Mouse (Mus musculus) c-Kit-positive CD71-positive TER-119-negative erythroid progenitor cells, embryonic 14.5 days (primary cell): ENCODE measurements around the gene Cfap54.

Experiments used
- DNase-seq: peaks from one replicate; pipeline ENCODE4 v3.0.0-alpha.2; 2013; ENCODE audit warnings: low read depth

The Cfap54 gene

DNA sequence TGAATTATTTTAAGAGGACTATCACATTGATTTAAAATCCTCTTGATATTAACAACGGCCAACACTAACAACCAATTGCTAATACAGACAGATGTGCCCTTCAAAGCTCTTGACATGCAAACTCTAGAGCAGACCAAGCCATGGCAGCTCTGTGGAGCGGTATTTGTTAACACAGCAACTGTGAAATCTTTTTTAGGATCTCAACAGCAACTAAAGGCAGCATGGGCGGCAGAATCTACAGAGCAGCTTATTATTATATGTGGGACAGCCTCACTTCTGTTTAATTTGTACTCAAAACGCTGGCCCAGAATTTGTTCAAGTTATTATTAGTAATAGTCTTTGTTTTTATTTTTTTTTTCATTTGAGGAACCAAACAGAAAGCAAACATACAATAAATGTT, 28.1 kb downstream of the Cfap54 start:
- no peak for DNase-seq

GRCm38 (mm10) chr10:93051016-93051726, 30.2 kb downstream of the Cfap54 start:
- DNase-seq = peak; percentile 73

- DNase-seq = no peak
These were observed 30.8 kb downstream of the Cfap54 start for GRCm38 (mm10) chr10:93050571-93050970.

DNA sequence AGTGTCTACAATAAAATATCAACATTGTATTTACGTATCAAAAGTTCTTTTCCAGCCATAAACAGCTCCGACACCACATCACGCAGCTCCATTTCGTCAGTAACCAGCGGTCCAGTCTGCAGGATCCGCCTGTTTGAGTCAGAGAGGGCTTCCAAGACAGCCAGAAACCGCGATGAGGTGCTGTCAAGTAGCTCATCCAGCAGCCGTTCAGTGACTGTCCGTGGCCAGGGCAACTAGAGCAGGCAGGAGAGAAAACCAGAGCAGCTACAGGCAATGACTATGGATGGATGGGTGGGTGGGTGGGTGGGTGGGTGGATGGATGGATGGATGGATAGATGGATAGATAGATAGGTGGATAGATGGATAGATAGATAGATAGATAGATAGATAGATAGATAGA, 38.2 kb downstream of the Cfap54 start:
- no peak for DNase-seq

DNA sequence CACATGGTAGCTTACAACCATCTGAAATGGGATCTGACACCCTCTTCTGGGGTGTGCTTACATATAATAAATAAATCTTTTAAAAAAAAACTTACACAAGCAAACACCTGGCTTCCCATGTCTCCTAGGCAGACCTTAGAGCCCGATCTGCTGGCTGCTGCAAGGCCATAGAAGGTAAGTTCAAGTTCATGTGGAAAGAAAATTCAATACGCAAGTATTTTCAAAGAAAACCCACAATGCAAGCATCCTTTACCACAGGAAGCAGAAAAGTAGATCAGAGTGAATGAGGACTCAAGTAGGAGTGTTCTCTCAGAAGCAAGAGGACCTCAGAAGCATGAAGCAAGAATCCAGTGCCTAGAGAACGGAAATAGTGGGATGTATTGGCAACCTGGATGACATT, 39.6 kb downstream of the Cfap54 start:
- no peak for DNase-seq

GRCm38 (mm10) chr10:93041392-93041791, 40.0 kb downstream of the Cfap54 start:
- no peak for DNase-seq

DNA sequence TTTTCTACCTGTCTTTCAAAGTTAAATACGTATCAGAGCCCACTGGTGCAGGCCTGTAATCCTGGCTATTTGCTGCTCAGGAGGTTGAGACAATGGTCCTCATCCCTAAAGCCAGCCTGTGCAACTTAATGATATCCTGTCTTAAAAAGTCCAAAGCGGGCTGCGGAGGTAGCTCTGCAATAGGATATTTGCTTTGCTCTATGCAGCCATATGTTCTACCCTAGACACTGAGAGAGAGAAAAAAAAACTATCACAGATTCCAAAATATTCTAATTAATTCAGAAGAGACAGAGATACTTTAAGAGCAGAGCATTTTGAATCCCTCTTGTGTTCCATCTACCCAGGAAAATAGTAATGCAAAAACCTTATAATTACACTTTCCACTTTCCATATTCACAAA, 44.9 kb downstream of the Cfap54 start:
- no peak for DNase-seq

- no peak for DNase-seq
These were observed 45.9 kb downstream of the Cfap54 start for GRCm38 (mm10) chr10:93035489-93035888.

- no peak for DNase-seq
These were observed 58.1 kb downstream of the Cfap54 start for GRCm38 (mm10) chr10:93023295-93023694.

DNA sequence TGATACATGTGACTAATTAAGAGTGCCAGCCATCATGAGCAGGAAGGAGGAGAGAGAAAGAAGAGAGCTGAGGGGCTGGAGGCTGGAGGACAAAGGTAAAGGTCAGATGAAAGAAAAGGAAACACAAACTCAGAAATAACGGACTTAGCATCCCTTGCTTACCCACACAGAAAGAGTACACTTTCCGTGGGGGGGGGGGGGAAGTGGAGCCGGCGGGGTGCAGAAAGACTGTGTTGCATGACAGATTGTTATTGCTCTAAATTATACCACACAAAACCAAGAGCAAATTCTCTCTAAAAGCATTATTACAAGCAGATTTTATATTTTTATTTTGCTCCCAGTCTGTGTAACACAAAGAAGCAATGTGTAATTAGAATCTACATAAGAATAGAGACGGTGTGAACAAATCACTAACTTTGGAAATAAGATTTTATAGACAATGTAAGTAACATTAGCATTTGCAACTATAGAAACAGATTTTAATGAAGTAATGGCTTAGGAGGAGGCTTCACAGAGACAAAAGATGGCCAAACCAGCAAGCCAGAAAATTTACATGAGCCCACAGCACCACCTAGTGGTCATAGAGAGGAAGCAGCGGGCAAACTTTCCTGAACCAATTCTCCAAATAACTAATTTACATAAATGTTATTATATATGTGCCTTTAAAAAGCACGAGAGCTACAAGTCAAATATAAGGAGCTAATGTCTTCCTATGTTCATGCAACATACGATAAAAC, 67.2 kb downstream of the Cfap54 start:
- DNase-seq = peak; percentile 53

DNA sequence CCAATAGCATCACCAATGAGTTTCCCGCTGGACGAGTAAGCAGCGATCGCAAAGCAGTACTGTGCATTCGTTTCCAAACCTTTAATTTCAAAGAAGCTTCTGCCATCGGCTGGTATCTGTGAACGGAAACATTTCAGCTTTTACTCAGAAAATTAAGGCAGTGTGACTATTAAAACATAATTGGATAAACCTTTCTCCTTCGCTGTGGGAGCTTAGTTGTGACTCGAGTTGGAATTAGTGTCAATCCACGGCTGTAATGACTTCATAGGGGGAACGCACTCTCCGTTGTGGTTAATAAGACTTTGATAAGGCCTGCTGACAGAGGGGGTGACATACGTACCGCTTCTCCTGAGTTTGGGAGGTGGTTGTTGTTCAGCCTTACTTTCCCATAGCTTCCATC, 70.3 kb downstream of the Cfap54 start:
- DNase-seq = no peak

DNA sequence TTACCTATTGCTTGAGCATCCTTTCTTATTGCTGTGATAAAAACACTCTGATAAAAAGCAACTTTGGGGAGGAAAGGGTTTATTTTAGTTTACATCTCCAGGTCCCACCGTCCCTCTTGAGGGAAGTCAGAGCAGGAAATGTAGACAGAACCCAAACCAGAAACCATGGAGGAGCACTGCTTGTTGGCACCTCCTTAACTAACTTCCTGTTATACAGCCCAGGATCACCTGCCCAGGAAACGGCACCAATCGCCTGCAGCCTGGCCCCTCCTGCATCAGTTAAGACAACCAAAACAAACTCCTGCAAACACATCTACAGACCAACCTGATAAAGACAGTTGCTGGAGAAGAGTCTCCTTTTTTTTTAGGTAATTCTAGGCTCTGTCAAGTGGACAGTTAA, 74.4 kb downstream of the Cfap54 start:
- no peak for DNase-seq

- DNase-seq = no peak
These were observed 75.0 kb downstream of the Cfap54 start for GRCm38 (mm10) chr10:93006405-93006804.

DNA sequence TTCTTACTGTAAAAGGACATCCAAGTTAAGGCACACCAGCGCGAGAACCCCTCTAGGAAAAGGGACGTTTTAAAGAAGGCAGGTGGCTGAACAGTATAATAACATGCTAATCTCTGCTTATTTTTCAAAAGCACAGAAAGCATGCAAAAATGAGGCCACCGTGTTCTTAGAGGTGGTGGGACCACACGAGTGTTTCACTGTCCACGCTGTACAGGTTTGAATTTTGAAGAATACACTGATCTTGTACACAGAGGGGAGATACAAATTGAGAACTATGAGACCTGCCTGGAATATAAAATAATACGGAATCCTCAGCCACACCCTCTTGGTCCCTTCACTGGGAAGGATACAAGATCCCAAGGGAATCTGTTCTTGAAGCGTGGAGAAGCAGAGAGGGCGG, 82.9 kb downstream of the Cfap54 start:
- no peak for DNase-seq

GRCm38 (mm10) chr10:92995186-92995585, 86.2 kb downstream of the Cfap54 start:
- DNase-seq = no peak

- no peak for DNase-seq
These were observed 87.1 kb downstream of the Cfap54 start for GRCm38 (mm10) chr10:92994340-92994739.

GRCm38 (mm10) chr10:92992526-92992925, 88.9 kb downstream of the Cfap54 start:
- DNase-seq = no peak

DNA sequence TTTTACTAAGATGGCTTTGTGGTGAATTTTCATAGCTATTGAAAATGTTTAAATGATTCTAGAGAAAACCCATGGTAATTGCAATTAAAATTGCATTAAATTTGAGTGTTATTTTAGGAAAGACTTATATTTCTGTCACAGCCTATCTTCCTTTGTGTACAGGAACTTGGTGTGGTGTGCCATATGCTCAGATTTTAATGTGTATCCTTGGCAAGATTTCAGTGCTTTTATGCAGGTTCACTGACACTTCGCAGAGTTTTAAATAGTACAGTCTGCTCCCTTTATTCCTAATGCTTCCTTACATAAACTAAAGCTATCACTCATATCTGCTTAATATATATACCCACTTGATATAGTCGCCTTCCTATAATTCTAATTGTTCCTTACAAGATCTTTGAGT, 90.8 kb downstream of the Cfap54 start:
- no peak for DNase-seq

GRCm38 (mm10) chr10:92965134-92965533, 116.3 kb downstream of the Cfap54 start:
- DNase-seq = no peak

DNA sequence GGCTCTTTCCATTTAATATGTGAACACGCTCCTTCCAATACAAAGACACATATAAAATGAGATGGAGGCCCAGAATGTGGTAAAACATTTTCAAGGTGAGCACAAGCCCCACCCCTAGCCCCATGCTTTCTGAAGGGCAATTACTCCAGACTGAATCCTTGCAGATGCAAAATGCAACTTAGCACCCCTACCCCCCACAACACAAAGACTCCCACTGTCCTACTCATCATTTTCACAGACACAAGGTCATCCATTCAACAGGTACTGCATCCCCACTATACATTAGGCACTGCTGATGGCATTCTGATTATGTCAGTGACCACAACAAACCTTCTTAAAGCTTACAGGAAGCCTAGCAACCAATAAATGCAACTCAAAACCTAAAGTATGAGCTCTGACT, 131.4 kb downstream of the Cfap54 start:
- DNase-seq = no peak

- no peak for DNase-seq
These were observed 138.4 kb downstream of the Cfap54 start for GRCm38 (mm10) chr10:92942848-92943645.

GRCm38 (mm10) chr10:92941616-92942015, 139.8 kb downstream of the Cfap54 start:
- DNase-seq = no peak

- DNase-seq = no peak
These were observed 143.6 kb downstream of the Cfap54 start for GRCm38 (mm10) chr10:92937741-92938285.
